9 mouse cellular contexts compared by ENCODE assay signal in genomic region chr7:118992623-118993405, GRCm38 (mm10). TPM values are rescaled to one million over a fixed set of nuclear protein-coding genes. Genes with fewer than 3 reads are reported as not detected.
DNase-seq lines count a peak whose midpoint lies in the region; ATAC-seq and TF ChIP-seq lines count a peak whose summit lies in the region.
"Had no signal": no experiment of that assay in that cellular context is flagged by ENCODE, and none has a peak within 500 bp of the region (broad histone marks: within the 10 kb centered on the region; RNA-seq: fewer than 3 reads in every experiment).

No protein-coding gene starts in this region.

- H3K9me3 ChIP-seq in CH12.LX (replicated peaks; ENCODE audit: low read length) = peaks cover 4% of the 10 kb centered on the region
- no peaks in the 10 kb centered on the region for H3K9me3 ChIP-seq in embryonic facial prominence, embryonic 13.5 days
- no peaks in the 10 kb centered on the region for H3K9me3 ChIP-seq in limb, embryonic 13.5 days

- dilution Hi-C loops in CH12.LX (cut with MboI; ENCODE audit: extremely low pct_ligation_motif_present, extremely low pct_unique_long_range_greater_than_20kb, low sequenced_read_pairs) = no loop called here

- ATAC-seq in embryonic facial prominence, embryonic 13.5 days (ENCODE audit: insufficient number of reproducible peaks, insufficient read depth, low FRiP score, low TSS enrichment, low read depth) = no peak
- ATAC-seq in limb, embryonic 13.5 days (ENCODE audit: low FRiP score, low read depth) = no peak
- ATAC-seq in megakaryocyte, adult 5-6 weeks (ENCODE audit: poor library complexity, severe bottlenecking) = no peak

- H3K4me3 ChIP-seq in CH12.LX (replicated peaks in 1 of 3; ENCODE audit: low read depth in 2 of 3, low read length in 2 of 3, poor library complexity in 1 of 3) = no peak overlapping the region
- peak overlapping the region; percentile 70 for H3K4me3 ChIP-seq in embryonic facial prominence, embryonic 13.5 days
- peak overlapping the region; percentile 67 for H3K4me3 ChIP-seq in limb, embryonic 13.5 days

- peaks cover 2% of the 10 kb centered on the region for H3K27me3 ChIP-seq in CH12.LX (replicated peaks)
- 0 out of 2 replicates have a peak, but pooled peaks cover 3% of the 10 kb centered on the region for H3K27me3 ChIP-seq in embryonic facial prominence, embryonic 13.5 days
- no peaks in the 10 kb centered on the region for H3K27me3 ChIP-seq in limb, embryonic 13.5 days

- 25% methylated on average over 13 of the region's 13 CpGs for WGBS in embryonic facial prominence, embryonic 13.5 days
- 49% methylated on average over 13 of the region's 13 CpGs for WGBS in limb, embryonic 13.5 days

- no peak overlapping the region for H3K9ac ChIP-seq in CH12.LX (ENCODE audit: insufficient read depth, low read depth)
- H3K9ac ChIP-seq in embryonic facial prominence, embryonic 13.5 days = peak overlapping the region; percentile 49
- H3K9ac ChIP-seq in limb, embryonic 13.5 days = no peak overlapping the region

- TF ChIP-seq CTCF in CH12.LX (conservative IDR thresholded peaks at IDR 0.05 in 1 of 2, IDR thresholded peaks at IDR 0.05 in 1 of 2; ENCODE audit: low read depth in 2 of 2, low read length in 2 of 2) = no peak

- no peak for TF ChIP-seq POLR2A in CH12.LX (IDR thresholded peaks at IDR 0.05; ENCODE audit: low read depth, low read length)

- no peaks in the 10 kb centered on the region for H3K79me2 ChIP-seq in CH12.LX (replicated peaks; ENCODE audit: control insufficient read depth, extremely low read depth, insufficient read depth, poor library complexity, severe bottlenecking)

- H3K4me1 ChIP-seq in CH12.LX (ENCODE audit: control insufficient read depth in 1 of 2, insufficient read depth in 2 of 2) = peaks cover 0 to 7% of the 10 kb centered on the region in 2 experiments; a peak in 1 of 4 replicates
- peaks cover 37% of the 10 kb centered on the region for H3K4me1 ChIP-seq in embryonic facial prominence, embryonic 13.5 days
- H3K4me1 ChIP-seq in limb, embryonic 13.5 days = peaks cover 37% of the 10 kb centered on the region

- H3K4me2 ChIP-seq in CH12.LX (ENCODE audit: insufficient read depth, low read depth, poor library complexity, severe bottlenecking) = no peak overlapping the region
- H3K4me2 ChIP-seq in embryonic facial prominence, embryonic 13.5 days = peak overlapping the region; percentile 94
- peak overlapping the region; percentile 94 for H3K4me2 ChIP-seq in limb, embryonic 13.5 days (replicated peaks)

- peak; percentile 89 for DNase-seq in heart, adult 11 months
- no peak for DNase-seq in heart, adult 18-20 months
- peak; percentile 3 for DNase-seq in CH12.LX (ENCODE audit: extremely low read depth)
- no peak for DNase-seq in thymus, postnatal 4 days
- no peak for DNase-seq in adrenal gland, adult 8-10 months

- no peak for TF ChIP-seq RAD21 in CH12.LX (IDR thresholded peaks at IDR 0.05; ENCODE audit: low read depth, low read length)

- in situ Hi-C loops in CH12.LX (cut with MboI; ENCODE audit: low pct_ligation_motif_present, low pct_unique_long_range_greater_than_20kb, low sequenced_read_pairs) = loop anchor here (10.0 kb wide), 1 partner anchor 138 kb away; the partner anchor contains the start of genes Iqck and Knop1

- H3K36me3 ChIP-seq in CH12.LX (replicated peaks in 1 of 2; ENCODE audit: control insufficient read depth in 1 of 2, insufficient read depth in 1 of 2, low read length in 1 of 2) = no peaks in the 10 kb centered on the region
- no peaks in the 10 kb centered on the region for H3K36me3 ChIP-seq in embryonic facial prominence, embryonic 13.5 days
- no peaks in the 10 kb centered on the region for H3K36me3 ChIP-seq in limb, embryonic 13.5 days
- H3K36me3 ChIP-seq: G1E had no signal

- no peak for TF ChIP-seq EP300 in CH12.LX (IDR thresholded peaks at IDR 0.05; ENCODE audit: low read length)

- no peak overlapping the region for H3K27ac ChIP-seq in CH12.LX (ENCODE audit: insufficient read depth, low read depth)
- H3K27ac ChIP-seq in embryonic facial prominence, embryonic 13.5 days = peak overlapping the region; percentile 71
- H3K27ac ChIP-seq in limb, embryonic 13.5 days = no peak overlapping the region

TF ChIP-seq in CH12.LX, 34 proteins besides CTCF, POLR2A, EP300 and RAD21:
- no peak for TF ChIP-seq USF1 (IDR thresholded peaks at IDR 0.05; ENCODE audit: low read depth, low read length)
- TF ChIP-seq ZKSCAN1 (IDR thresholded peaks at IDR 0.05; ENCODE audit: borderline replicate concordance, low read depth, low read length) = no peak
- TF ChIP-seq MAZ (IDR thresholded peaks at IDR 0.05; ENCODE audit: low read depth, low read length) = no peak
- TF ChIP-seq MAX (IDR thresholded peaks at IDR 0.05; ENCODE audit: low read length) = no peak
- TF ChIP-seq JUN (IDR thresholded peaks at IDR 0.05; ENCODE audit: insufficient read depth, low read depth, low read length) = no peak
- no peak for TF ChIP-seq MAFK (IDR thresholded peaks at IDR 0.05; ENCODE audit: insufficient replicate concordance, low read length)
- no peak for TF ChIP-seq TBP (conservative IDR thresholded peaks at IDR 0.05; ENCODE audit: low read depth, low read length)
- no peak for TF ChIP-seq ZNF384 (IDR thresholded peaks at IDR 0.05; ENCODE audit: low read depth, low read length)
- no peak for TF ChIP-seq PAX5 (IDR thresholded peaks at IDR 0.05; ENCODE audit: low read length)
- TF ChIP-seq ZMIZ1 (IDR thresholded peaks at IDR 0.05; ENCODE audit: low read depth, low read length) = no peak
- no peak for TF ChIP-seq MXI1 (IDR thresholded peaks at IDR 0.05; ENCODE audit: low read depth, low read length)
- no peak for TF ChIP-seq SMC3 (IDR thresholded peaks at IDR 0.05; ENCODE audit: low read depth, low read length)
- no peak for TF ChIP-seq KAT2A (IDR thresholded peaks at IDR 0.05; ENCODE audit: insufficient replicate concordance, low read length)

RNA-seq across cellular contexts. Expression of gene Gprc5b, which starts 2.2 kb away (rescaled TPM):
- total RNA-seq in heart, adult 18-20 months (2021) = 10 to 100 TPM; 10.5 to 13.7 TPM
- total RNA-seq in CH12.LX (2012; rRNA removed) = 0.04 TPM in 1 of 2 replicates, not detected in the other
- not detected in 2 replicates for total RNA-seq in CH12.LX (2014; rRNA removed)
- 0.06 TPM in 1 of 2 replicates, not detected in the other for polyA plus RNA-seq in CH12.LX (2012; ENCODE audit: insufficient read length, low read depth)
- polyA plus RNA-seq in embryonic facial prominence, embryonic 13.5 days (2015; fragmentation: Nextera tagmentation; extraction: Ambion mirVana) = 9.7 and 11.5 TPM in 2 replicates
- 6.8 and 8.0 TPM in 2 replicates for polyA plus RNA-seq in limb, embryonic 13.5 days (2015; fragmentation: Nextera tagmentation; extraction: Ambion mirVana)
- 0.04 and 0.32 TPM in 2 replicates for total RNA-seq in megakaryocyte, adult 5-6 weeks (2015)
- total RNA-seq in megakaryocyte, adult 5-6 weeks (2017) = 0.12 TPM in 1 of 2 replicates, not detected in the other
- total RNA-seq in adrenal gland, adult 8-10 months (2022) = 100 to 1,000 TPM; 139 to 182 (median 170) TPM
- polyA plus RNA-seq: G1E had no signal

Comparison
In these comparisons a context has a peak if more than half of its experiments do, and no peak if none do; other contexts are left out.
1. DNase-seq: peak in heart, adult 11 months (single experiment) and CH12.LX (single experiment); none in heart, adult 18-20 months (0 of 2), thymus, postnatal 4 days (single experiment) and adrenal gland, adult 8-10 months (single experiment).
2. H3K4me3 ChIP-seq: peak in embryonic facial prominence, embryonic 13.5 days (single experiment) and limb, embryonic 13.5 days (single experiment); none in CH12.LX (0 of 3).
3. RNA of gene Gprc5b, which starts 2.2 kb away (total RNA-seq): 139 to 182 TPM in adrenal gland, adult 8-10 months and 10.5 to 13.7 TPM in heart, adult 18-20 months; 0.04 to 0.32 TPM in megakaryocyte, adult 5-6 weeks and 0.04 TPM in CH12.LX; every median in the first group is over 4 times any median in the second.